Mouse (Mus musculus) intestine, embryonic 14.5 days (tissue): ENCODE data around the gene Rnf43. TPM values are rescaled to one million over a fixed set of nuclear protein-coding genes. Genes with fewer than 3 reads are reported as not detected.
A peak's percentile ranks its signal among the peaks of the same experiment; 100 is the strongest.

Experiments used
- ATAC-seq: fragments of 200-750 bp; cut with Nextera tagmentation; replicated peaks from 2 replicates; pipeline ENCODE4 v1.8.0; 2017; ENCODE audit warnings: low read depth, moderate number of reproducible peaks, moderate TSS enrichment, moderate library complexity; ENCODE audit not compliant: low FRiP score, low TSS enrichment
- DNase-seq: peaks from one replicate; pipeline ENCODE4 v3.0.0-alpha.2; 2018; ENCODE audit warnings: low spot score
- H3K27ac ChIP-seq: fragments of 300-500 bp; sonication (generic); 2 replicates; pipeline ENCODE4 v1.5.1; 2014; ENCODE audit warnings: low read depth, mild to moderate bottlenecking, control low read depth
- H3K27me3 ChIP-seq: fragments of 300-500 bp; sonication (generic); replicated peaks from 2 replicates; pipeline ENCODE4 v1.6.1; 2014; ENCODE audit warnings: low read length, control low read depth; ENCODE audit not compliant: control insufficient read depth, insufficient read depth
- H3K36me3 ChIP-seq: fragments of 300-500 bp; sonication (generic); 2 replicates; pipeline ENCODE4 v1.6.1; 2014; ENCODE audit warnings: low read length, control low read depth; ENCODE audit not compliant: control insufficient read depth, insufficient read depth
- H3K4me1 ChIP-seq: fragments of 300-500 bp; sonication (generic); replicated peaks from 2 replicates; pipeline ENCODE4 v1.6.1; 2014; ENCODE audit warnings: low read length, control low read depth, mixed read lengths; ENCODE audit not compliant: control insufficient read depth, insufficient read depth
- H3K4me2 ChIP-seq: fragments of 300-500 bp; sonication (generic); 2 replicates; pipeline ENCODE4 v1.6.1; 2014; ENCODE audit warnings: low read length
- H3K4me3 ChIP-seq: fragments of 300-500 bp; sonication (generic); 2 replicates; pipeline ENCODE4 v1.5.1; 2014; ENCODE audit warnings: low read depth, low read length, control low read depth, mixed read lengths
- H3K9ac ChIP-seq: fragments of 300-500 bp; sonication (generic); 2 replicates; pipeline ENCODE4 v1.6.1; 2014; ENCODE audit warnings: mild to moderate bottlenecking, low read length
- H3K9me3 ChIP-seq: fragments of 300-500 bp; sonication (generic); 2 replicates; pipeline ENCODE4 v1.6.1; 2016; ENCODE audit warnings: low read length, control low read depth; ENCODE audit not compliant: control insufficient read depth
- WGBS: fragments of 180-500 bp; shearing (Covaris S2); extraction: QIAGEN DNeasy Blood & Tissue Kit; methylation state at CpG from one replicate; pipeline ENCODE4 v1.1.7; 2014; 5-methylcytosine and 5-hydroxymethylcytosine counted together
- polyA plus RNA-seq: library from polyadenylated mRNA; unstranded; fragments of >200 nt; fragmentation: Nextera tagmentation; extraction: Ambion mirVana; gene quantifications from 2 replicates; pipeline ENCODE4 v1.2.1, GENCODE M21; 2014

The Rnf43 gene
- 18.9 and 22.2 TPM in 2 replicates for polyA plus RNA-seq

DNA sequence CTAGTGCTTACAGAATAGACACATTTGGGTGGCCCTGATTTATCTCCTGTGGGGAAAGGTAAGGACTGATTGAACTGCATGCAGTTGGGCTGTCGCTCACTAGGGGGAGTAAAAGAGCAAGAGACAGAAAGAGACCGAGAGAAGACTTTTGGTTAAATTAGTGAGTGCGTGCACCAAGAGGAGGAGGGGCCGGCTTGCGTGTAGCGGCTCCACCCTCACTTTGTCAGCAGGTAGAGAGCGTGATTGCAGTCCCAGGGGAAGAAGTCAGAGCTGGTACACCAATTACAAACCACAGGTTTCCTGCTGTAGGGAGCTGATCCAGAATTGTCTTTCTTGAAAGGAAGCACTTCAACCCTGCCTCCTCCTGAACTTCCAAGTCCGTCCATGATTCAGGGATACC, at the start of gene Rnf43:
Gene Rnf43, plus strand, starts transcription at position 316 of the 400 bp plus-strand sequence.
- H3K36me3 ChIP-seq, result no peaks in the 10 kb centered on the region
- H3K9ac ChIP-seq, result peak within 1 kb of the TSS; percentile 59
- H3K4me3 ChIP-seq, result peak within 1 kb of the TSS; percentile 38
- no peaks in the 10 kb centered on the region for H3K9me3 ChIP-seq
- no peaks in the 10 kb centered on the region; the same call in 1 of the 2 replicates for H3K27me3 ChIP-seq
- ATAC-seq (peak; percentile 93), DNase-seq (peak; percentile 96)
- no peaks in the 10 kb centered on the region for H3K4me1 ChIP-seq
- peak within 1 kb of the TSS; percentile 69 for H3K27ac ChIP-seq
- peak within 1 kb of the TSS; percentile 47 for H3K4me2 ChIP-seq
- WGBS, result 0% methylated on average over 8 of the region's 8 CpGs

DNA sequence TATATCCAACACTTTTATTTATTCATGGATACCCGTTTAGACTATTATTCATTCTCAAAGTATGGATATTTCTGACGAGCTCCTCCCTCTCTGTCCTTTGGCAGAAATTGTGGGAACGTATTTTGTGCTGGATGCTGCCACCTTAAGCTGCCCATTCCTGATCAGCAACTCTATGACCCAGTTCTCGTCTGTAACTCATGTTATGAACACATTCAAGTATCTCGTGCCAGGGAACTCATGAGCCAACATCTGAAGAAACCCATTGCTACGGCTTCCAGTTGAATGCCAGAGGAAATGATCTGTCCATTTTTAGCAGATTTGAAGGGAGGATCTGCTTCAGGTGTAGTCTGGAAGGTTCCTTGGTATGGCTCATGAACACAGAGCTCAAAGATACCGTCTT, 48.5 kb upstream of the Rnf43 start:
- Histone ChIP-seq H3K4me1 (no peaks in the 10 kb centered on the region), H3K9ac (no peak overlapping the region), H3K27me3 (no peaks in the 10 kb centered on the region), H3K4me3 (no peak overlapping the region), H3K27ac (no peak overlapping the region), H3K9me3 (peaks cover 6% of the 10 kb centered on the region; the same call in 1 of the 2 replicates), H3K4me2 (no peak overlapping the region), H3K36me3 (peaks cover 97% of the 10 kb centered on the region)
- WGBS, result 92% methylated on average over 7 of the region's 7 CpGs
- no peak for DNase-seq
- ATAC-seq, result no peak

DNA sequence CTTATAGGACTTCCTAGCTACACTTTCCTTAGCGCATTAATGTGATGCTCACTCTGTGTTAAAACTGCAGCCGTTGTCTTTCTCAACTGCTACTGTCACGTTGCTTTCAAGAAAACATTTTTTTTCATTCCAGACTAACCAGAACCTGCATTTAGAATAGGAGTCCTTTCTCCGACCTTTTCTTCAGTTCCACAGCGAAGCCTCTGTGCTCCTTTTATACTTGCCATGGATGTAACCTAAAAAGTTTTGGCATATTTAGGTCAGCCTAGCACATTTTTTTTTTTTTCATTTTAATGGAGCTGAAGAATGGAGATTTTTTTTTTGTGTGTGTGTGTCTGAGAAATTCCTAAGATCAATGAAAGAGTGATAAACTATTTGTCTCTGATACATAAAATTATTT, 47.0 kb upstream of the Rnf43 start:
- no peak overlapping the region for H3K4me3 ChIP-seq

DNA sequence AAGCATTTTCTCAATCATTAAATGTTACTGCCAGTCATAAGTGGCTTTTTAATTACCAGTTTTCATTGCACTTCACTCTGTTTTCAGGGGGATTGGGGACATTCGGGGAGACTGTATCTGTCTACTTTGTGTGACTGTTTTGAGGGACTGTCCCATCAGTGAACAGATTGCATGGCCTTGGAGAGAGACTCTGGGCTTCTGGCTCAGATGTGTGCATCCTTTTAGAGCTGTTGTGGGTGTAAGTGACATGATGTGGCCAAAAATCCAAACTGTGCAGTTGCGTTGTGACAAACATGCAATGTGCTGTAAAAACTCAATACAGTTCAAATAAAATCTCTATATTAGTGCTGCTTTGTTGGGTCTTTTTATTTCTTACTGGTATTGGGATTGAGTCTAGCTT, 46.6 kb upstream of the Rnf43 start:
- 98% methylated on average over 2 of the region's 2 CpGs for WGBS
- H3K4me3 ChIP-seq, result no peak overlapping the region
- no peak for ATAC-seq

More for the DNA sequence above, 47.0 kb upstream of the Rnf43 start:
- H3K9me3 ChIP-seq, result peaks cover 6% of the 10 kb centered on the region; the same call in 1 of the 2 replicates
- 94% methylated on average over 5 of the region's 5 CpGs for WGBS
- ATAC-seq (no peak), DNase-seq (no peak)
- H3K4me1 ChIP-seq, result no peaks in the 10 kb centered on the region
- no peak overlapping the region for H3K4me2 ChIP-seq
- H3K27ac ChIP-seq, result no peak overlapping the region
- H3K27me3 ChIP-seq, result no peaks in the 10 kb centered on the region
- H3K9ac ChIP-seq, result no peak overlapping the region
- peaks cover 84% of the 10 kb centered on the region for H3K36me3 ChIP-seq

DNA sequence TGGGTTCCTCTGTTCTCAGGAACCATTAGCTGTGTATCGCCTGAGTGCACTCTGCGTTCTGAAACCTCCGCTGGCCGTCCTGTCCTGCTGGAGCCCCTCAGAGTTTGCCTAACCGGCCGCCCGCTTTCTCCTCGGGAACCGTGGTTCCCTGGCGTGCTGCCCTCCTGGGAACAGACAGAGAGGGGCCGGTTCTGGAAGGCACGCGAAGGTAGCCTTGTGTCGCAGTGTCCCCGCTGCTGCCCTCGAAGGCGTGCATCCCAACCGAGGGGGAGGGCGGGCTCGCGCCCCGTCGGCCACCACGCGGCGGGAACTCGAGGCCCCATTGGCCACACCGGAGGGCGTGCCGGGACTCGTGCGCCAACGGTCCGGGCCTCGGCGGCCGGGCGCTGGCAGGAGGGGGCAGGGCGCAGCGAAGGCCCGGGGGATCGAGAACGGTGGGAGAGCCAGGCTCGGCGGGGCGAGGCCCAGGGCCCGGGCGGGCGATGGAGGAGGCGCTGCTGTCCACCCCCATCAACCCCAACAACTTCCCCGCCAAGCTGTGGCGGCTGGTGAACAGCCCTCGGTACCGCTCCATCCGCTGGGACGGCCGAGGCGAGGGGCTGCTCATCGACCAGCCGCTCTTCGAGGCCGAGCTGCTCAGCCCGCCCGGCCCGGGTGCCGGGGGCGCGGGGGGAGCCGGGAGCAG, 45.6 kb upstream of the Rnf43 start, which contains the start of gene Hsf5:
Gene Hsf5, plus strand, starts transcription at position 375 of the 685 bp plus-strand sequence.
- H3K27me3 ChIP-seq, result no peaks in the 10 kb centered on the region
- DNase-seq, result peak; percentile 37
- H3K9ac ChIP-seq, result no peak within 1 kb of the TSS
- H3K9me3 ChIP-seq, result peaks cover 6% of the 10 kb centered on the region; the same call in 1 of the 2 replicates
- no peak within 1 kb of the TSS for H3K4me3 ChIP-seq
- no peak within 1 kb of the TSS for H3K4me2 ChIP-seq
- no peak within 1 kb of the TSS for H3K27ac ChIP-seq
- 91% methylated on average over 62 of the region's 69 CpGs for WGBS
- H3K36me3 ChIP-seq, result peaks cover 71% of the 10 kb centered on the region
- no peak for ATAC-seq
- no peaks in the 10 kb centered on the region for H3K4me1 ChIP-seq

More for the DNA sequence above, 46.6 kb upstream of the Rnf43 start:
- Histone ChIP-seq H3K9ac (no peak overlapping the region), H3K4me1 (no peaks in the 10 kb centered on the region), H3K27me3 (no peaks in the 10 kb centered on the region), H3K36me3 (peaks cover 80% of the 10 kb centered on the region), H3K4me2 (no peak overlapping the region), H3K9me3 (peaks cover 6% of the 10 kb centered on the region; the same call in 1 of the 2 replicates), H3K27ac (no peak overlapping the region)
- DNase-seq, result peak; percentile 35

DNA sequence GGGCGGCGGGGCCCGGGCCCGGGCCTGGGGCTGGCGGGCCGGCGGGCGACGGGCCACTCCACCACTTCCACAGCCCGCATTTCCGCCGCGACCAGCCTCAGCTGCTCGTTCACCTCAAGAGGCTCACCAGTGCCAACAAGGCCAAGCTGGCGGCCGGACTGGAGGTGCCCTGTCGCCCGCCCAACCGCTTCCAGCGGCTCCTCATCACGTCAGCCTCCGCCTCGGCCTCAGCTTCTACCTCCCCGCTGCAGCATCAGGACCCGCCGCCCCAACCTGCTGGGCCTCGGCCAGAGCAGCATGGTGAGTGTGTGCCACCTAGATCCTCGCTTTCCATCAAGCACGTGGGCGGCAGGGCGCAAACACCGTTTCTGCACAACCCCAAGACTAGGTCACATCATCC, 44.9 kb upstream of the Rnf43 start:
- no peak overlapping the region for H3K9ac ChIP-seq
- WGBS, result 96% methylated on average over 32 of the region's 32 CpGs
- DNase-seq (peak; percentile 41), ATAC-seq (no peak)
- no peaks in the 10 kb centered on the region for H3K27me3 ChIP-seq
- no peak overlapping the region for H3K4me2 ChIP-seq
- H3K36me3 ChIP-seq, result peaks cover 67% of the 10 kb centered on the region
- H3K4me3 ChIP-seq, result no peak overlapping the region
- H3K27ac ChIP-seq, result no peak overlapping the region
- peaks cover 6% of the 10 kb centered on the region; the same call in 1 of the 2 replicates for H3K9me3 ChIP-seq
- no peaks in the 10 kb centered on the region for H3K4me1 ChIP-seq

DNA sequence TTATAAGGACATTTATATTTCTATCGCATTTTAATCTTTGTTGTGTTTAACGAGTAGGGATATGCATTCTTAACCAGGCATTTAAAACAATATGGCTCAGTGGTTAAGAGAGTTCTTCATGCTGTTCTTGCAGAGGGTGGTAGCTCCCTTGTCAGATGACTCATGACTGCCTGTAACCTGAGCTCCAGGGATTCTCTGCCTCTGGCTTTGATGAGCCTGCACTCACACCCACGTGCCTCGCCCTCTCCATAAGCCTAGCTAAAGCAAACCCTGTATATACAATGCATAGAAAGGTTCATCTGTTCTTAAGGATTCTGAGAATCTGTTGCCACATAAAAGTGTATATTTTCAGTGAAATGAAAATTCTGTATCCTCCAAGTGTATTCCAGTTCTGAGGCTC, 39.4 kb upstream of the Rnf43 start:
- H3K9me3 ChIP-seq, result no peaks in the 10 kb centered on the region
- no peaks in the 10 kb centered on the region for H3K27me3 ChIP-seq
- ATAC-seq (no peak), DNase-seq (no peak)
- H3K4me2 ChIP-seq, result no peak overlapping the region
- H3K4me1 ChIP-seq, result no peaks in the 10 kb centered on the region
- H3K9ac ChIP-seq, result no peak overlapping the region
- no peak overlapping the region for H3K27ac ChIP-seq
- WGBS, result 56% methylated on average over 4 of the region's 4 CpGs
- peaks cover 37% of the 10 kb centered on the region for H3K36me3 ChIP-seq
- H3K4me3 ChIP-seq, result no peak overlapping the region

DNA sequence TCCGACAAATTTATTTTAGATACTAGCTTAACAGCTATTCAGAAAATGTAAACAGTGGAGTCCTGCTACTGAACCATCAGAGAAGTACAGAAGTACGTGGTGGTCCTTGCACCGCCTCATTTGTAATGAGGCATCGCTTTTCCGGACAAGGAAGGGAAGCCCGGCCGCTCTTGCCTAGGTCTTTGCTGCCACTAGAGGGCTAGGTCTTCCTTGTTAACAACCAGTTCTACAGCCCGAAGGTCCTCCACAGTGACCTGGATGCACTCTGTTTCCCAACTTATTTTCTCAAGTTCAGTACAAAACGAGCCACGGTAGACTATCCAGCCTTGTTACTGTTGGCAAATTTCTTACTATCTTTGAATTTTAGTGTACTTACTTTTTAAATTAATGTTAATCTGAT, 32.7 kb upstream of the Rnf43 start:
- WGBS, result 15% methylated on average over 10 of the region's 10 CpGs
- Histone ChIP-seq H3K27me3 (no peaks in the 10 kb centered on the region), H3K9ac (no peak overlapping the region), H3K4me2 (no peak overlapping the region), H3K36me3 (peaks cover 6% of the 10 kb centered on the region), H3K27ac (no peak overlapping the region), H3K4me1 (no peaks in the 10 kb centered on the region), H3K4me3 (no peak overlapping the region), H3K9me3 (no peaks in the 10 kb centered on the region)
- ATAC-seq, result 0 out of 2 replicates have a peak, but pooled peaks have one; percentile 36
- peak; percentile 78 for DNase-seq
